Mouse (Mus musculus) liver, adult 2 months (tissue): ENCODE data around the gene BC016579.

Source experiments
- CTCF ChIP-seq: fragments of 200-500 bp; IDR thresholded peaks from 2 replicates; pipeline ENCODE4 v1.5.1; 2011; ENCODE audit warnings: low read depth, low read length, control low read depth
- POLR2A ChIP-seq: fragments of 200-500 bp; IDR thresholded peaks from 2 replicates; pipeline ENCODE4 v1.6.1; 2011; ENCODE audit warnings: low read length, control low read depth; ENCODE audit not compliant: insufficient read depth; ENCODE audit errors: extremely low read depth

GRCm38 (mm10) chr16:45662381-45662780 lies 8.5 kb upstream of the BC016579 start:
- TF ChIP-seq CTCF (no peak), POLR2A (no peak)
